Mouse (Mus musculus) cerebellum, adult 2 months (tissue): ENCODE measurements around the gene Siglec1. TPM values are rescaled to one million over a fixed set of nuclear protein-coding genes. Genes with fewer than 3 reads are reported as not detected.

Experiments used
- DNase-seq, 2 experiments: peaks; one replicate each; pipeline ENCODE4 v3.0.0; 2021
- H3K27ac ChIP-seq: fragments of 200-500 bp; 2 replicates; pipeline ENCODE4 v1.5.1; 2012; ENCODE audit warnings: low read length, control low read depth, inconsistent platforms; ENCODE audit not compliant: insufficient read depth
- H3K27me3 ChIP-seq: fragments of 200-500 bp; 2 replicates; pipeline ENCODE4 v1.6.1; 2012; ENCODE audit warnings: inconsistent platforms, mild to moderate bottlenecking, low read length, moderate library complexity; ENCODE audit not compliant: control insufficient read depth, insufficient read depth
- H3K4me1 ChIP-seq: fragments of 200-500 bp; 2 replicates; pipeline ENCODE4 v1.6.1; 2011; ENCODE audit warnings: low read length; ENCODE audit not compliant: control insufficient read depth, insufficient read depth
- H3K4me3 ChIP-seq: fragments of 200-500 bp; replicated peaks from 2 replicates; pipeline ENCODE3; 2011; ENCODE audit warnings: mild to moderate bottlenecking, low read depth, low read length, control low read depth; ENCODE audit not compliant: insufficient read depth
- CTCF ChIP-seq: fragments of 200-500 bp; IDR thresholded peaks from 2 replicates; pipeline ENCODE4 v1.5.1; 2011; ENCODE audit warnings: low read depth, mild to moderate bottlenecking, control low read depth, low read length, moderate library complexity, borderline replicate concordance; ENCODE audit not compliant: insufficient read depth
- POLR2A ChIP-seq: fragments of 200-500 bp; IDR thresholded peaks from 2 replicates; pipeline ENCODE4 v1.6.1; 2011; ENCODE audit warnings: low read length, control low read depth, borderline replicate concordance; ENCODE audit not compliant: insufficient read depth
- WGBS: fragments of 180-500 bp; shearing (Covaris S2); methylation state at CpG from one replicate; pipeline ENCODE4 v1.1.7; 2018; 5-methylcytosine and 5-hydroxymethylcytosine counted together
- polyA plus RNA-seq: library from polyadenylated mRNA; depleted of rRNA; stranded (reverse); fragments of >200 nt; gene quantifications from 2 replicates; pipeline ENCODE4 v1.2.3, GENCODE M21; 2012

The Siglec1 gene
- polyA plus RNA-seq, 1 experiment, result 0.07 TPM

GRCm38 (mm10) chr2:131129836-131130235 lies 43.3 kb upstream of the Siglec1 start:
- Histone ChIP-seq H3K4me3 (no peak overlapping the region), H3K27ac (no peak overlapping the region), H3K4me1 (no peaks in the 10 kb centered on the region), H3K27me3 (no peaks in the 10 kb centered on the region)
- TF ChIP-seq POLR2A (no peak), CTCF (no peak)
- no peak for DNase-seq
- WGBS, result 80% methylated on average over 5 of the region's 5 CpGs

GRCm38 (mm10) chr2:131128636-131129157 lies 42.1 kb upstream of the Siglec1 start:
- H3K4me1 ChIP-seq, result no peaks in the 10 kb centered on the region
- no peak for TF ChIP-seq CTCF
- no peak for TF ChIP-seq POLR2A
- no peak overlapping the region for H3K27ac ChIP-seq
- no peak for DNase-seq
- H3K4me3 ChIP-seq, result no peak overlapping the region
- no peaks in the 10 kb centered on the region for H3K27me3 ChIP-seq
- WGBS, result 68% methylated on average over 3 of the region's 3 CpGs

- TF ChIP-seq POLR2A (no peak), CTCF (no peak)
These were observed 41.6 kb upstream of the Siglec1 start for GRCm38 (mm10) chr2:131128211-131128610.

GRCm38 (mm10) chr2:131127161-131127730 lies 40.7 kb upstream of the Siglec1 start, which contains the start of gene Hspa12b:
Gene Hspa12b, plus strand, starts transcription at chr2:131127280.
- no peaks in the 10 kb centered on the region for H3K27me3 ChIP-seq
- WGBS, result 5% methylated on average over 28 of the region's 28 CpGs
- TF ChIP-seq POLR2A (no peak), CTCF (no peak)
- H3K4me1 ChIP-seq, result no peaks in the 10 kb centered on the region
- H3K27ac ChIP-seq, result no peak within 1 kb of the TSS
- DNase-seq, result no peak
- H3K4me3 ChIP-seq, result no peak within 1 kb of the TSS

More at GRCm38 (mm10) chr2:131128211-131128610, 41.6 kb upstream of the Siglec1 start:
- WGBS, result 87% methylated on average over 5 of the region's 5 CpGs
- no peak for DNase-seq
- Histone ChIP-seq H3K4me3 (no peak overlapping the region), H3K4me1 (no peaks in the 10 kb centered on the region), H3K27ac (no peak overlapping the region), H3K27me3 (no peaks in the 10 kb centered on the region)

- H3K4me1 ChIP-seq, result no peaks in the 10 kb centered on the region
- no peak overlapping the region for H3K4me3 ChIP-seq
- no peak for DNase-seq
- 59% methylated on average over 9 of the region's 9 CpGs for WGBS
- no peak for TF ChIP-seq CTCF
- TF ChIP-seq POLR2A, result no peak
- H3K27ac ChIP-seq, result no peak overlapping the region
- H3K27me3 ChIP-seq, result no peaks in the 10 kb centered on the region
These were observed 39.6 kb upstream of the Siglec1 start for GRCm38 (mm10) chr2:131125964-131126815.

- TF ChIP-seq CTCF, result no peak
- TF ChIP-seq POLR2A, result no peak
- Histone ChIP-seq H3K27me3 (no peaks in the 10 kb centered on the region), H3K4me1 (no peaks in the 10 kb centered on the region), H3K27ac (no peak overlapping the region), H3K4me3 (no peak overlapping the region)
- DNase-seq, result no peak
- 91% methylated on average over 9 of the region's 9 CpGs for WGBS
These were observed 38.8 kb upstream of the Siglec1 start for GRCm38 (mm10) chr2:131125157-131125963.

- Histone ChIP-seq H3K27ac (no peak overlapping the region), H3K4me1 (no peaks in the 10 kb centered on the region), H3K27me3 (no peaks in the 10 kb centered on the region), H3K4me3 (no peak overlapping the region)
- WGBS, result 38% methylated on average over 3 of the region's 3 CpGs
- TF ChIP-seq CTCF, result no peak
- no peak for TF ChIP-seq POLR2A
- no peak for DNase-seq
These were observed 37.6 kb upstream of the Siglec1 start for GRCm38 (mm10) chr2:131124166-131124565.
